Mouse (Mus musculus) heart, embryonic 10.5 days (tissue): ENCODE data around the gene Zbtb4. TPM values are rescaled to one million over a fixed set of nuclear protein-coding genes. Genes with fewer than 3 reads are reported as not detected.
A peak's percentile ranks its signal among the peaks of the same experiment; 100 is the strongest.

ENCODE experiments used
- DNase-seq: peaks from one replicate; pipeline ENCODE4 v3.0.0-alpha.2; 2017; ENCODE audit warnings: low spot score
- H3K27ac ChIP-seq: fragments of 300-500 bp; sonication (generic); 2 replicates; pipeline ENCODE4 v1.5.1; 2016; ENCODE audit warnings: mild to moderate bottlenecking
- H3K27me3 ChIP-seq: fragments of 300-500 bp; sonication (generic); 2 replicates; pipeline ENCODE4 v1.6.1; 2016; ENCODE audit warnings: mild to moderate bottlenecking; ENCODE audit not compliant: poor library complexity, insufficient read depth, severe bottlenecking
- H3K36me3 ChIP-seq: fragments of 300-500 bp; sonication (generic); 2 replicates; pipeline ENCODE4 v1.6.1; 2016; ENCODE audit warnings: mild to moderate bottlenecking, moderate library complexity
- H3K4me1 ChIP-seq: fragments of 300-500 bp; sonication (generic); 2 replicates; pipeline ENCODE4 v1.6.1; 2016; ENCODE audit warnings: mild to moderate bottlenecking
- H3K4me3 ChIP-seq: fragments of 300-500 bp; sonication (generic); 2 replicates; pipeline ENCODE4 v1.5.1; 2016; ENCODE audit warnings: mild to moderate bottlenecking, moderate library complexity
- H3K9me3 ChIP-seq: fragments of 300-500 bp; sonication (generic); 2 replicates; pipeline ENCODE4 v1.6.1; 2016; ENCODE audit warnings: mild to moderate bottlenecking, moderate library complexity
- WGBS: fragments of 180-500 bp; shearing (Covaris S2); methylation state at CpG from one replicate; pipeline ENCODE4 v1.1.7; 2016; 5-methylcytosine and 5-hydroxymethylcytosine counted together
- polyA plus RNA-seq: library from polyadenylated mRNA; unstranded; fragments of >200 nt; fragmentation: Nextera tagmentation; extraction: Ambion mirVana; gene quantifications from 2 replicates; pipeline ENCODE4 v1.2.1, GENCODE M21; 2016

Zbtb4 gene
- polyA plus RNA-seq, 1 experiment from 2014 or later = 2.4 TPM

DNA sequence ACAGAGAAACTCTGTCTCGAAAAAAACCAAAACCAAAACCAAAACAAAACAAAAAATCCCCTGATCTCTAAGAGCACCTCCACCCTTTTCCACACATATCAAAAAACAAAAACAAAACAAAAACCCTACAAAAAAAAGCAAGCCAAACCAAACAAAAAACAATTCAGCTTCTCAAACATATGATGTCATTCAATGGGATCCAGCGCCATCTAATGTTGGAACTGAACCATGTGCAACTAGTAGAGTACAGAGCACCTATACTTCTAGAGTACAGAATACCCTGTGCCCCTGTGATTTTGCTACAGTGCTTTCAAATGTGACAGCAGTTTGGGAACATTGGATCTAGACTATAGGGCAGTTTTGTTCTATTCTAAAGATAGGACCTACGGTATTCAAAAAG, 11.0 kb upstream of the Zbtb4 start:
- H3K27ac ChIP-seq = no peak overlapping the region
- H3K27me3 ChIP-seq = no peaks in the 10 kb centered on the region
- peaks cover 46% of the 10 kb centered on the region for H3K4me1 ChIP-seq
- 57% methylated on average over 3 of the region's 3 CpGs for WGBS
- no peaks in the 10 kb centered on the region for H3K36me3 ChIP-seq
- no peaks in the 10 kb centered on the region for H3K9me3 ChIP-seq
- H3K4me3 ChIP-seq = no peak overlapping the region
- no peak for DNase-seq

DNA sequence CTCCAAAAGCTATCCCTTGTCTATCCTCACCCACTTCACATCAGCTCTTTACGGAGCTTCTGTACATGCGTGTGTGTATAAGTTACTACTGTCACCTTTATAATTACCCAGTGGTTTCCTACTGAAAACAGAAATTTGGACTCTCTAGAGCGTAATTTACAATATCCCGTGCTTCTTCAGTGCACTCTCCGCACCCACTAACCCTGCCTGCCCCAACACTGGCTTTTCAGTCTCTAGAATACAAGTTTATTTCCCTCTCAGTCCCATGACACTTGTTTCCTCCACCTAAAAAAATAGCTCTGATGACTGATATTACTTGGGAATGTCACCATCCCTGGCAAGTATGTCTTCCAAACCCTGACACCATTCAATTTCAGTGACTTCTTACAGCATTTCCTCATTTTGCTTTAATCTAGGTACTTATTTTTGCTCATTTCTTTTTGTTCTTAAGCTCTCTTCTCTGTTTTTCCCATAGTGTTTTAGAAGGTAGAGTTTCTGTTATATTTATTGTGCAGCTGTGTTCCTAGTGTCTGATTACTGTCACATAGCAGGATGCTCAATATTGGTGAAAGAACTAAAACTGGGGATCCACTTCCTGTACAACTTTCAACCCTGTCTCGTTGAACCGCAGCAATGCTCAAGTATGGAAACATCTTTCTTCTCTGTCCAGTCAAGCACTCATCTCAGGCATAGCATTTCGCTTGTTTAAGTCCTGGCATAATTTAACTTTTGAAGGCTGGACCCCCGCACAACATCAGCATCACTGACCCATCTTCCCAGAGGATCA, 8.2 kb upstream of the Zbtb4 start:
- Histone ChIP-seq H3K9me3 (no peaks in the 10 kb centered on the region), H3K4me3 (peak overlapping the region; percentile 71), H3K4me1 (peaks cover 46% of the 10 kb centered on the region), H3K36me3 (no peaks in the 10 kb centered on the region), H3K27me3 (no peaks in the 10 kb centered on the region), H3K27ac (peak overlapping the region; percentile 97)
- WGBS = 46% methylated on average over 9 of the region's 9 CpGs
- no peak for DNase-seq

DNA sequence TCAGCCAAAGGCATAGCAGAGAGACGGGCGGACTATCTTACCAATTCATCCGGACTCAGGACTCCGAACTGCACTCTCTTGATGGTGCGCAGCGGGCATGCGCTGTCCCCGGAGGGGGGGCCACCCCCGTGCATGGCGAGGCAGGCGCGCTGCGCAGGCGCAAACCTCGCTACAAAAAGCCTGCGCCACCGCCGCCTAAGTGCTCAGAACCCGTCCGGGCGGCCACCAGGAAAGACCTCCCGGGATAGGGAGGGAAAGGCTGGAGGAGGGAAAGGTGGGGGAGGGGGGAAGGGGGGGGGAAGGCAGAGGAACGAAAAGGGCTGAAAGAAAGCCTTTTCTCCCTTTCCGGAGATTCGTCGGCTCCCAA, 7.6 kb upstream of the Zbtb4 start:
- Histone ChIP-seq H3K9me3 (no peaks in the 10 kb centered on the region), H3K27ac (peak overlapping the region; percentile 97), H3K4me3 (peak overlapping the region; percentile 71), H3K4me1 (peaks cover 41% of the 10 kb centered on the region), H3K27me3 (no peaks in the 10 kb centered on the region), H3K36me3 (no peaks in the 10 kb centered on the region)
- peak; percentile 96 for DNase-seq
- 0% methylated on average over 24 of the region's 26 CpGs for WGBS

DNA sequence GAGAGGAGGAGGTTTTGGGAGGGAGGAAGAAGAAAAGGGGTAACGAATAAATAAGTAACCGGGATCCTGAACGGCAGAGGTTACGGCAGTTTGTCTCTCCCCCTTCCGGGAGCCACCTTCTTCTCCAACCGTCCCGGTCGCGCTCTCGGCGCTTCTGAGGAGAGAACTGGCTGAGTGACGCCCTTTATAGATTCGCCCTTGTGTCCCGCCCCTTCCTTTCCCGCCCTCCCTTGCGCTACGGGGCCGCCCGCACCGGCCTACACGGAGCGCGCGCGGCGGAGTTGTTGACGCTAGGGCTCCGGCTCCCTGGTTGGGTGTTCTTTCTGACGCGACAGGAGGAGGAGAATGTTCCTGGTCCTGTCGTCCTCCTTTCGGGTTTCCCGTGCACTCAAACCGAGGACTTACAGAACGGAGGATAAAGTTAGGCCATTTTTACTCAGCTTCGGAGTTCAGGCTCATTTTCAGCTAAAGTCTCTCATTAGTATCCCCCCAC, 7.2 kb upstream of the Zbtb4 start, which contains the start of gene Polr2a:
Polr2a (minus strand) TSS at position 160 of the 493 bp plus-strand sequence.
- H3K27ac ChIP-seq = peak within 1 kb of the TSS; percentile 97
- peak within 1 kb of the TSS; percentile 71 for H3K4me3 ChIP-seq
- H3K36me3 ChIP-seq = no peaks in the 10 kb centered on the region
- no peaks in the 10 kb centered on the region for H3K9me3 ChIP-seq
- peaks cover 40% of the 10 kb centered on the region for H3K4me1 ChIP-seq
- 1% methylated on average over 35 of the region's 36 CpGs for WGBS
- H3K27me3 ChIP-seq = no peaks in the 10 kb centered on the region
- DNase-seq = peak; percentile 98

GRCm38 (mm10) chr11:69758971-69759721, 6.6 kb upstream of the Zbtb4 start:
- Histone ChIP-seq H3K36me3 (no peaks in the 10 kb centered on the region), H3K4me1 (peaks cover 40% of the 10 kb centered on the region), H3K9me3 (no peaks in the 10 kb centered on the region), H3K27ac (peak overlapping the region; percentile 97), H3K27me3 (no peaks in the 10 kb centered on the region), H3K4me3 (peak overlapping the region; percentile 71)
- DNase-seq = peak; percentile 98
- WGBS = under 1% methylated on average over 37 of the region's 37 CpGs

DNA sequence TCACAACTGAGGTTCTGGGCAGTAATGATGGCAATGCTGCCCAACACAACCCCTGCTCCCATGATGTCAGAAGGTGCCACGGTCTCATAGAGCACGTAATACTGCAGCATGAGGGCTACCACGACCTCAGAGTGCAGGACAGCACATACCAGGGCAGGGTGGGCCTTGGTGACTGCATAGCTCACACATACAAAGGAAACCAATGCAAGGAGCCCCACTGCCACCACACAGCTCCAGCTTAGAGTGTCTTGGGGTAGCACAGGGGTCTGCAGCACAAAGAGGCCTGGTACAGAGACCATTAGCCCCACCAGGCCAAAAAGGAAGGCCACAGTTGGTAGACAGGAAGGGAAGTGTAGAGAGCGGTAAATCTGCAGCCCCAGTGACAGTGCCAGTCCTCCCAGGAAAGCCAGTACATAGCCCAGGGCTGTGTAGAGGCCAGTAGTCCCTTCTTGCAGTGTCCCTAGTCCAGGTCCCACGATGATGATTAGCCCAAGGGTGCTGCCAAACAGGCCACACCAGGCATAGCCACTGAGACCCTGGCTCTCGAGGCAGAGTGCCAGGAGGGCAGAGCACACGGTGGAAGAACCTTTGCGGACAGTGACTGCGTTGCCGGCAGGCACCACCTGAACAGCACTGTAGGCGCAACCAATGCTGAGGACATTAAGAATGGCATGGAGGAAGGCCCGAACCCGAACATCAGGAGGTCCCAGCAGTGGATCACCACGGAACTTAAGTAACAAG, 5.4 kb upstream of the Zbtb4 start:
- H3K27me3 ChIP-seq = no peaks in the 10 kb centered on the region
- DNase-seq = peak; percentile 73
- no peaks in the 10 kb centered on the region for H3K36me3 ChIP-seq
- WGBS = 80% methylated on average over 14 of the region's 14 CpGs
- peak overlapping the region; percentile 97 for H3K27ac ChIP-seq
- no peaks in the 10 kb centered on the region for H3K9me3 ChIP-seq
- H3K4me1 ChIP-seq = peaks cover 42% of the 10 kb centered on the region
- H3K4me3 ChIP-seq = peak overlapping the region; percentile 16; the same call in 1 of the 2 replicates

DNA sequence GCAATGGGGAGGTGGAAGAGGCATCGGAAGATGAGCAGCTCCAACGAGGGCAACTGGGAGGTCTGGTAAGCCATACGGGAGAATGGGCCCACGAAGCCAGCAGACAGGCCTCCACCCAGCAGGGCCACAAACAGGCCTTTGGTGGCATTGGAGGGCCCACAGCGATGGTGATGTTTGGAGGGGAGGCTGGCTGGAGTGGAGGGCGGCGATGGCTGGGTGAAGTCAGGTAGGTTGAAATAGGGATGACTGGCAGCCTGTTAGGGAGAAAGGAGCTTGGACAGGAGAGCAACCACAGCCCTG, 4.9 kb upstream of the Zbtb4 start:
- no peaks in the 10 kb centered on the region for H3K9me3 ChIP-seq
- 90% methylated on average over 7 of the region's 7 CpGs for WGBS
- peak overlapping the region; percentile 97; the same call in 1 of the 2 replicates for H3K27ac ChIP-seq

DNA sequence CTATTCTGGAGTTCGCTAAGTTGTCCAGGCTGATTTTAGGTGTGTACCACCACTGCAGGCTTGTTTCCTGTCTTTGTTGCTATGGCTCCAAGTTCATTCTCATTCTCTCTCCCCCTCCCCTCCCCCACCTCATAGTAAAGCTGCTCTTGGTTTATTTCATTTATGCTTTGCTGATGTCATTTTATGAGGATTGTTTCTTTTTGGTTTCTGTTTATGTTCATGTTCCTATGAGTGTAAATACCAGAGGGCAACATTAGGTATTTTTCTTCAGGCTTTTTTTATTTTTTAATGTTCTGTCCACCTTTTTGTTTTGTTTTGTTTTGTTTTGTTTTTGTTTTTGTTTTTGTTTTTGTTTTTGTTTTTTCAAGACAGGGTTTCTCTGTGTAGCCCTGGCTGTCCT, 3.8 kb upstream of the Zbtb4 start, which contains the start of gene Slc35g3:
Slc35g3 (minus strand) TSS at position 101 of the 400 bp plus-strand sequence.
- Histone ChIP-seq H3K9me3 (no peaks in the 10 kb centered on the region), H3K4me3 (no peak within 1 kb of the TSS), H3K27me3 (no peaks in the 10 kb centered on the region), H3K4me1 (peaks cover 43% of the 10 kb centered on the region), H3K27ac (peak within 1 kb of the TSS; percentile 97; the same call in 1 of the 2 replicates), H3K36me3 (no peaks in the 10 kb centered on the region)
- WGBS = 68% methylated on average over 1 of the region's 1 CpGs
- peak; percentile 39 for DNase-seq

More for the DNA sequence above, 4.9 kb upstream of the Zbtb4 start:
- H3K27me3 ChIP-seq = no peaks in the 10 kb centered on the region
- no peaks in the 10 kb centered on the region for H3K36me3 ChIP-seq
- no peak overlapping the region for H3K4me3 ChIP-seq
- peaks cover 42% of the 10 kb centered on the region for H3K4me1 ChIP-seq
- DNase-seq = peak; percentile 73

- H3K36me3 ChIP-seq = no peaks in the 10 kb centered on the region
- H3K27me3 ChIP-seq = no peaks in the 10 kb centered on the region
- no peak overlapping the region for H3K27ac ChIP-seq
- DNase-seq = no peak
- no peaks in the 10 kb centered on the region for H3K9me3 ChIP-seq
- 67% methylated on average over 7 of the region's 7 CpGs for WGBS
- peaks cover 51% of the 10 kb centered on the region for H3K4me1 ChIP-seq
- H3K4me3 ChIP-seq = no peak overlapping the region
Measured at GRCm38 (mm10) chr11:69763551-69763950, 2.2 kb upstream of the Zbtb4 start.

- Histone ChIP-seq H3K9me3 (no peaks in the 10 kb centered on the region), H3K36me3 (no peaks in the 10 kb centered on the region), H3K27ac (peak overlapping the region; percentile 94), H3K27me3 (no peaks in the 10 kb centered on the region), H3K4me1 (peaks cover 40% of the 10 kb centered on the region), H3K4me3 (peak overlapping the region; percentile 95)
- WGBS = under 1% methylated on average over 37 of the region's 37 CpGs
- DNase-seq = peak; percentile 84
Measured at GRCm38 (mm10) chr11:69766126-69766609, 456 bp downstream of the Zbtb4 start.

DNA sequence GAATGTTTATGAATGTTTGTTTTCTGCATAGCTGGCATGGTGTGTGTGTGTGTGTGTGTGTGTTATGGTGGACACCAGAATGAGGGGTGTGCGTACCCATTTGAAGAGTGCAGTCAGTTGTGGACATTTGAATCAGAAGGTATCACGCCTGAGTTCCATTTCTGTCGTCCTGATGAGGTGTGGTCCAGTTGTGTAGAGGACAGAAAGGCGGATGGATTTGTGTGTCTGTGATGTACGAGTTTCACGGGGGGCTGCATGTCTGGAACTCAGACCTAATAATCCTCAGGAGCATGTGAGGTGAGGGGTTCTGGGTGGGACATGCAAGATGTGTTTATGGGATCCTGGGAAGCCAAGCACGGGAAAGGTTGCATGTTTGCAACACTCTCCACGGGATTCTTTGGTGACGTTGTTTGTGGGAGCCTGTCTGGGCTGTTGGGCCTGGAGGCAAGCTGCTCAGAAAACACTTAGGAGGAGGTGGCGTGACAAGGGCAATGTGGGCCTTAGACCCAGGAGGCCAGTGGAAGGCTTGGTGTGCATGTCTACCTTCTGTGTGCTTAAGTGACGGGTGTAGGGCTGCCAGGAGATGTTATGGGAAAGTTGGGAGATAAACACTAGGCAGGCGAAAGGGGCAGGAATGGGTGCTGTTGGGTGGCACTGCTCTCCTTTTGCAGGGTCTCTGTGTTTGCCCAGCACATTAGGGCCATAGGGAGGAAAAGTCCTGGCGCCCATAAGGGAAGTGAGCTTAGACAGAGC, 1.3 kb downstream of the Zbtb4 start:
- peak overlapping the region; percentile 94 for H3K27ac ChIP-seq
- H3K27me3 ChIP-seq = no peaks in the 10 kb centered on the region
- 0 out of 2 replicates have a peak, but pooled peaks cover 4% of the 10 kb centered on the region for H3K36me3 ChIP-seq
- no peaks in the 10 kb centered on the region for H3K9me3 ChIP-seq
- peaks cover 40% of the 10 kb centered on the region for H3K4me1 ChIP-seq
- peak overlapping the region; percentile 95 for H3K4me3 ChIP-seq
- no peak for DNase-seq
- WGBS = 48% methylated on average over 13 of the region's 13 CpGs

DNA sequence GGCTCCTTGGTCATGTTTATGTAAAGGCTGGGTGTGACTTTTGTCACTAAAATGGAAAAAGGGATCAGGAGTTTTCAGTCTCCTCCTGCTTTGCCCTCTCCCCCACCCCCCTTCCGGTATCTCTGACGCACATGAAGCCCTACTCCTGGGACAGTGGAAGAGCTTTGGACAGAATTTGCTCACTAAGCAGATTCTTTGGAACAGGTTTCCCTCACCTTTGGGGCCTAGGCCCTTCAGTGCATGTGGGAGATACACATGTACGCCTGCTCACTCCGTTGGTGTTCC, 1.9 kb downstream of the Zbtb4 start:
- peak overlapping the region; percentile 95 for H3K4me3 ChIP-seq
- H3K27ac ChIP-seq = peak overlapping the region; percentile 94; the same call in 1 of the 2 replicates

More for the DNA sequence above, 1.9 kb downstream of the Zbtb4 start:
- no peaks in the 10 kb centered on the region for H3K27me3 ChIP-seq
- WGBS = 50% methylated on average over 4 of the region's 4 CpGs
- H3K9me3 ChIP-seq = no peaks in the 10 kb centered on the region
- H3K36me3 ChIP-seq = 0 out of 2 replicates have a peak, but pooled peaks cover 4% of the 10 kb centered on the region
- DNase-seq = no peak
- H3K4me1 ChIP-seq = peaks cover 40% of the 10 kb centered on the region
